Mouse (Mus musculus): Measurements from ENCODE around the gene Yaf2. TPM values are rescaled to one million over a fixed set of nuclear protein-coding genes. Genes with fewer than 3 reads are reported as not detected.

Yaf2 gene
- polyA plus RNA-seq, 1 experiment = 27.3 TPM

DNA sequence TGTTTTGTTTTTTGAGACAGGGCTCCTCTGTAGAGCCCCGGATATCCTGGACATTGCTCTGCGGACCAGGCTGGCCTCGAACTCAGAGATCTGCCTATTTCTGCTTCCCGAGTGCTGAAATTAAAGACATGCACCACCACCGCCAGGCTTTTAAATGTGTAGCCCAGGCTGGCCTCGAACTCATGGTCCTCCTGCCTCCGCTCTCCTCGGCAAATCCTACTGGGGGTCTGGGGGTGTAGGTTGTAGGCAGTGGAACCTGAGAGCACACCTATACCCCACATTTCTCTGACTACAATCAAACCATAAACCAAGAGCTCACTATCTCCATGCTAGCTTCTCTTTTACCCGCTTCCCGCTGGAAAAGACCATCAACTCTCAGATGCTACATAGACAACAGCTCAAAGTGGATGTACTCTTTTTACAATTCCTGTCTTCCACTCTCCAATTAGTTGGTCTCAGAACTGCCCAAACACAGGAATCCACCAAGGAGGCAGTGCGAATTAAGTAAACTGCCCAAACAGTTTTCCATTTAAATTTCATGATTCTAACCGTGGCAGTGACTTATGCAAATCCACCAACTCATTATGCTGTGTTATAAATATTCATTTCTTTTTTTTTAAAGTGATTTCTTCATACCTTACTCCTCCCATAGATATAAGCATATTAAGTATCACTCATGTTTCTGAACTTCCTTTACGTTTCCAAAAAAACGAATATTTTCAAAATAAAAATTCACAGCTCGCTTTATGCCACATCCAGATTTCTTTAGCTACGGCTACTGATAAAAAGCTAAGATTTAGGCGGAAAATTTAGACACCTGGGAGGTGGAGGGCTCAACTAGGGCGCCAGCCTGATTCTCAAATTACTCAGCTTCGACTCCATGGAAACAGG, 62.7 kb downstream of the Yaf2 start:
- H3K4me3 ChIP-seq (replicated peaks; ENCODE audit: extremely low read depth, low read depth, low read length) = peak overlapping the region; percentile 79
- WGBS = 36% methylated on average over 19 of the region's 19 CpGs
- TF ChIP-seq POLR2A (IDR thresholded peaks at IDR 0.05; ENCODE audit: borderline replicate concordance, extremely low read depth, low read depth, low read length) (no peak), CTCF (IDR thresholded peaks at IDR 0.05; ENCODE audit: insufficient read depth, low read length) (no peak)
- DNase-seq = no peak
- H3K4me1 ChIP-seq (ENCODE audit: control insufficient read depth, insufficient read depth, low read length) = peaks cover 15% of the 10 kb centered on the region

DNA sequence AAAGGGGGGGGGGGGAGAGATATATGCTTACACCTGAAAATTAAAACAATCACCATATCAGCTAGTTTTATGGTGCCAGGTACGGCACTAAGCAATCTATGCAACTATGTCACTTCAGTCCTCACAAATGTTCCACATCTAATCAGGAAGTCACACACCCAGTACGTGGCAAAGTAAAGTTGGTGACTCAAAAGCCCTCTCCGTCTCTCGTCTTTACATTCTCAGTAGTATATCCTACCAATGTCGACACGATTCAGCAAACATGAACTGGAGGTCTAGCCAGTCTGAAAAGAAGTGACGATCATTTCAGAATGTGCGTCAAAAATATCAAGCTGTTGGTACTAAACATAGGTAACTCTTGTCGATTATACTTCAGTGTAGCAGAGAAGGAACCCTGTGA, 63.8 kb downstream of the Yaf2 start:
- DNase-seq = no peak
- TF ChIP-seq POLR2A (IDR thresholded peaks at IDR 0.05; ENCODE audit: borderline replicate concordance, extremely low read depth, low read depth, low read length) (no peak), CTCF (IDR thresholded peaks at IDR 0.05; ENCODE audit: insufficient read depth, low read length) (no peak)
- Histone ChIP-seq H3K4me1 (ENCODE audit: control insufficient read depth, insufficient read depth, low read length) (peaks cover 17% of the 10 kb centered on the region), H3K4me3 (replicated peaks; ENCODE audit: extremely low read depth, low read depth, low read length) (no peak overlapping the region)
- WGBS = 46% methylated on average over 9 of the region's 9 CpGs

DNA sequence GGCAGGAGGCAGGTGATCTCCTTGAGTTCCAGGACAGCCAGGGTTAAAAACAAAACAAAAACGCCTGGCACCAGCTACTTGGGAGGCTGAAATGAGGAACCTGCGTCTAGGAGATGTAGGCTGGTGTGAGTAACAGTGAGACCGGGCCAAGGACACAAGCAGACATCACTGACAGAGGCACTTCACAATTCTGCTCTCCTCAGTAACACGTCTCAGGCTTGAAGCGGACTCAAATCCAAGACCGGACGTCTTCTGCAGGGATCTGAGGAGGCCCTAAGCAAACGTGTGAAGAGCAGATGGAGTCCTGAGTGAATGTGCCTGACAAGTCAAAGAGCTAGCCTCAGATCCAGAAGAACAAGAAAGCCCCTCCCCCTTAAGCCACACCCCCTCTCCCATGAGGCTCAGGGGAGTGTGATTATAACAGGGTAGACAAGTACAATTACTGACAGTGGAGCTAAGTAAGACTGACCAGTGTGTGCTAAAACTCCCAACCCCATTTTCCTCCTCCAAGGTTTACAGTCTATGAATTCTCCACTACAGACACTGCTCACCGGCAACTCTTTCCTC, 66.4 kb downstream of the Yaf2 start:
- Histone ChIP-seq H3K4me3 (replicated peaks; ENCODE audit: extremely low read depth, low read depth, low read length) (no peak overlapping the region), H3K4me1 (ENCODE audit: control insufficient read depth, insufficient read depth, low read length) (peaks cover 18% of the 10 kb centered on the region)
- TF ChIP-seq CTCF (IDR thresholded peaks at IDR 0.05; ENCODE audit: insufficient read depth, low read length) = no peak
- no peak for TF ChIP-seq POLR2A (IDR thresholded peaks at IDR 0.05; ENCODE audit: borderline replicate concordance, extremely low read depth, low read depth, low read length)
- WGBS = 59% methylated on average over 9 of the region's 9 CpGs
- DNase-seq = no peak

DNA sequence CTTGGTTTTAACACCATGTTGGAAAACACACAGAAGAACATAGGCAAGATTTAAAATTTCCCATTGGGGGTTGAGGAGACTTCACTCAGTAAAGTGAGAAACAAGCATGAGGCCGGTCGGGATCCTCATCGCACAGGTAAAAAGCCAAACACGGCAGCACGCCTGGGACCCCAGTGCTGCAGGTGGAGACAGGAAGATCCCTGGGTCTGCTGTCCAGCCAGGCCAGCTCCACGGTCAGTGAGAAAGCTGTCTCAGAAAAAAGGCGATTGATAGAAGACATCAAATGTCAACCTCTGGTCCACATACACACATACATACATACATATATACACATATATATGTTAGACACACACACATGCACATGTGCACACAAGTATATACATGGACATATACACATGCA, 67.2 kb downstream of the Yaf2 start:
- TF ChIP-seq CTCF (IDR thresholded peaks at IDR 0.05; ENCODE audit: insufficient read depth, low read length) = no peak
- no peak for TF ChIP-seq POLR2A (IDR thresholded peaks at IDR 0.05; ENCODE audit: borderline replicate concordance, extremely low read depth, low read depth, low read length)
- Histone ChIP-seq H3K4me3 (replicated peaks; ENCODE audit: extremely low read depth, low read depth, low read length) (no peak overlapping the region), H3K4me1 (ENCODE audit: control insufficient read depth, insufficient read depth, low read length) (peaks cover 18% of the 10 kb centered on the region)
- 95% methylated on average over 7 of the region's 7 CpGs for WGBS
- no peak for DNase-seq

DNA sequence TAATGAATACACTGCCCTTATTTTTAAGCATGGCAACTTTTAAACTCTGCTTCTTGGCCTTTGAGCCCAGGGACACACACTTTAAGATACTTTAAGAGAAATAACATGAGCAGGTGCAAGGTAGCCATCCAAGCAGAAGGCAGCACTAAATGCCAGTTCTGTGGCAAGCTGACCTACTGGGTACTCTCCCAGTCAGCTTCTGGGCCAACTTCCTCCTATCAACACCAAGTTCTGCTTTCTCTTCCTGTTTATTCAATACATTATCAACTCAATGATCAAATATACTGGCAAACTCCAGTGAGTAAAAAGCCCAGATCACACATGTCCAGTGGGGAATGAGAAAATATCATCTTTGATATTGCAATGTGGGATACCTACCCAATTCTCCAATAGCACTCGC, 68.7 kb downstream of the Yaf2 start:
- TF ChIP-seq POLR2A (IDR thresholded peaks at IDR 0.05; ENCODE audit: borderline replicate concordance, extremely low read depth, low read depth, low read length) = no peak
- no peak for TF ChIP-seq CTCF (IDR thresholded peaks at IDR 0.05; ENCODE audit: insufficient read depth, low read length)
- no peak for DNase-seq
- WGBS = 85% methylated on average over 1 of the region's 1 CpGs
- Histone ChIP-seq H3K4me3 (replicated peaks; ENCODE audit: extremely low read depth, low read depth, low read length) (no peak overlapping the region), H3K4me1 (ENCODE audit: control insufficient read depth, insufficient read depth, low read length) (peaks cover 9% of the 10 kb centered on the region)

DNA sequence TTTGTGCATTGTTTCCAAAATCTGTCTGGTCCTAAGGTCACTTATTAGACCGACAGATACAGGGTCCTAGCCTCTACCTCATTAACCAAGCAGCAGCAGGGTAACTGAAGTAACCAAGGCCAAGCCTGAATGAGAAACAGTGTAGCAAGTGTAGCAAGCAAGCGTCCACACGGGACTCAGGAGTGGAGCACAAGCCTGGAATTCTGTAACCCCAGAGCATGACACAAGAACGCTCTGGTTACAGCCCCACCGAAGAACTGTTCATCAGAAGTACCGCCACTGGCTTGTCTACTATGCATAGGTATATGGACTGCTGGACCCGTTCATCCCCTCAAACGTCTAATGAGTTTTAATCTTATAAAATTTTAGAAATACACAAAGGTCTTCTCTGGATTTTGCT, 69.3 kb downstream of the Yaf2 start:
- Histone ChIP-seq H3K4me3 (replicated peaks; ENCODE audit: extremely low read depth, low read depth, low read length) (no peak overlapping the region), H3K4me1 (ENCODE audit: control insufficient read depth, insufficient read depth, low read length) (peaks cover 9% of the 10 kb centered on the region)
- TF ChIP-seq CTCF (IDR thresholded peaks at IDR 0.05; ENCODE audit: insufficient read depth, low read length) (no peak), POLR2A (IDR thresholded peaks at IDR 0.05; ENCODE audit: borderline replicate concordance, extremely low read depth, low read depth, low read length) (no peak)
- 82% methylated on average over 8 of the region's 8 CpGs for WGBS
- no peak for DNase-seq

DNA sequence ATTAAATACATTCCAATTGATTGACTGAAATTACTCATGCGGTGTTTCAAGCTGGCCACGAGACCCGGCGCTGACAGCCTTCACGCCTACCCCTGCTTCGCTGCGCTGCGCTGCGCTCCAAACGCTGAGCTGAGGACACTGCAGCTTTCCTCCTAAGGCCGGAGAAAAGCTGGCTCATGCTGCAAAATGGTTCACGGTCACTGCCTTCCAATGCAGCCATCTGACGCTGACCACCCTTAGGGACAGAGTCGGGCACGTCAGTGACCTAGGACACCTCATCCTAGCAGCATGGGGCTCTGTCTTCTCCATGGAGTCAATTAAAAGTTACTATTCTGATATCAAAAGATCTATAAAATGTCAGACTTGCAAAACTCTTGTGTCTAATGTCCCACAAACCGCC, 70.4 kb downstream of the Yaf2 start:
- Histone ChIP-seq H3K4me1 (ENCODE audit: control insufficient read depth, insufficient read depth, low read length) (peaks cover 7% of the 10 kb centered on the region; the same call in 1 of the 2 replicates), H3K4me3 (replicated peaks; ENCODE audit: extremely low read depth, low read depth, low read length) (no peak overlapping the region)
- 85% methylated on average over 16 of the region's 16 CpGs for WGBS
- no peak for DNase-seq
- TF ChIP-seq CTCF (IDR thresholded peaks at IDR 0.05; ENCODE audit: insufficient read depth, low read length) (no peak), POLR2A (IDR thresholded peaks at IDR 0.05; ENCODE audit: borderline replicate concordance, extremely low read depth, low read depth, low read length) (no peak)

DNA sequence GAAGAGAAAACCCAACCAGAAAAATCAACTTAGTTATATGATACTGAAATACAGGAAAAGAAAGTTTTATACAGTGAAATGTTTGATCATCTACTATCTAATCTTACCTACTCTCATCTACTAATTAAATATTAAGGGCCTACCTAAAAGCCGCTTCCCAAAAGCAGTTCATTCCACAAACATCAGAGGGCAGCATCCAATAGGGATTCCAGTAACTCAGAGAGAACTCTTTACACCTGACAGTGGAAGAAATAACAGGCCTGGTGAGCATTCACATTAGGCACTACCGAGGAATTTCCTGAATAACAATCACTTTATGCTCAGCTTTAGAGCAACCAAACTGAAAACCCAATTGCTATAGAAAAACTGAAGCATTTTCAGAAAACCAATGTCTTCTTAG, 71.0 kb downstream of the Yaf2 start:
- H3K4me3 ChIP-seq (replicated peaks; ENCODE audit: extremely low read depth, low read depth, low read length) = no peak overlapping the region
- peaks cover 7% of the 10 kb centered on the region; the same call in 1 of the 2 replicates for H3K4me1 ChIP-seq (ENCODE audit: control insufficient read depth, insufficient read depth, low read length)
- DNase-seq = peak; percentile 44
- WGBS = 46% methylated on average over 2 of the region's 2 CpGs
- no peak for TF ChIP-seq POLR2A (IDR thresholded peaks at IDR 0.05; ENCODE audit: borderline replicate concordance, extremely low read depth, low read depth, low read length)
- 0 out of 2 replicates have a peak, but pooled peaks have one; percentile 1 for TF ChIP-seq CTCF (IDR thresholded peaks at IDR 0.05; ENCODE audit: insufficient read depth, low read length)

DNA sequence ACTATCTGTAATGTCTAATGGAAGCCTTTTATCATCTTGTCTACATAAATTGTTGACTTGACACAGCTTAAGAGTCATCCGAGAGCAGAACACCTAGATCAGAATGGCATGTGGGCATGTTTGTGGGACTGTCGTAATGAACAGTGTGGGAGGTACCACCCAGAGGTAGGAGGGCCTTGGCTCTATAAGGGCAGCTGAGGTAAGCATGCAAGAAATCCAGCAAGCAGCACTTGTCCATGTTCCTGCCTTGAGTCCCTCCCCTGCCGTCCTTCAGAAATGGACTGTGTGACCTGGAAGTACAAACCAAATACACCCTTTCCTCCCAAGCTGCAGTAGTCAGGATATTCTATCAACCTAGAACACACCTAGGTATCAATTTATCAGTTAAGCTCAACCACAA, 71.5 kb downstream of the Yaf2 start:
- WGBS = 50% methylated on average over 3 of the region's 3 CpGs
- TF ChIP-seq CTCF (IDR thresholded peaks at IDR 0.05; ENCODE audit: insufficient read depth, low read length) (no peak), POLR2A (IDR thresholded peaks at IDR 0.05; ENCODE audit: borderline replicate concordance, extremely low read depth, low read depth, low read length) (no peak)
- H3K4me1 ChIP-seq (ENCODE audit: control insufficient read depth, insufficient read depth, low read length) = peaks cover 7% of the 10 kb centered on the region; the same call in 1 of the 2 replicates
- DNase-seq = no peak
- H3K4me3 ChIP-seq (replicated peaks; ENCODE audit: extremely low read depth, low read depth, low read length) = no peak overlapping the region

All from lung, adult 2 months (tissue).